Mouse (Mus musculus) lung, adult 2 months (tissue): ENCODE data around the gene Gtf2h1.

Source experiments
- CTCF ChIP-seq: fragments of 200-500 bp; IDR thresholded peaks from 2 replicates; pipeline ENCODE4 v1.5.1; 2011; ENCODE audit warnings: mild to moderate bottlenecking, low read length, control low read depth; ENCODE audit not compliant: insufficient read depth
- POLR2A ChIP-seq: fragments of 200-500 bp; IDR thresholded peaks from 2 replicates; pipeline ENCODE4 v1.6.1; 2011; ENCODE audit warnings: low read depth, mild to moderate bottlenecking, control low read depth, low read length, borderline replicate concordance; ENCODE audit errors: extremely low read depth

- no peak for TF ChIP-seq POLR2A
- TF ChIP-seq CTCF: no peak
Observed at GRCm38 (mm10) chr7:46827046-46827802, 31.3 kb downstream of the Gtf2h1 start.
